Mouse (Mus musculus) lung, embryonic 16.5 days (tissue): ENCODE results near the gene Hmcn1. TPM values are rescaled to one million over a fixed set of nuclear protein-coding genes. Genes with fewer than 3 reads are reported as not detected.
A peak's percentile ranks its signal among the peaks of the same experiment; 100 is the strongest.

Experiments used
- ATAC-seq: fragments of 200-750 bp; cut with Nextera tagmentation; 2 replicates; pipeline ENCODE4 v1.8.0; 2017; ENCODE audit warnings: low read depth, mild to moderate bottlenecking, moderate library complexity
- H3K27ac ChIP-seq: fragments of 300-500 bp; sonication (generic); 2 replicates; pipeline ENCODE4 v1.5.1; 2014; ENCODE audit warnings: mild to moderate bottlenecking, control low read depth, low read length
- H3K27me3 ChIP-seq: fragments of 300-500 bp; sonication (generic); 2 replicates; pipeline ENCODE4 v1.6.1; 2014; ENCODE audit warnings: low read depth, low read length, mixed read lengths; ENCODE audit not compliant: control insufficient read depth, insufficient read depth
- H3K36me3 ChIP-seq: fragments of 300-500 bp; sonication (generic); 2 replicates; pipeline ENCODE4 v1.6.1; 2014; ENCODE audit warnings: low read length; ENCODE audit not compliant: control insufficient read depth, insufficient read depth
- H3K4me1 ChIP-seq: fragments of 300-500 bp; sonication (generic); replicated peaks from 2 replicates; pipeline ENCODE4 v1.6.1; 2014; ENCODE audit warnings: low read length, mixed read lengths; ENCODE audit not compliant: control insufficient read depth, insufficient read depth
- H3K4me2 ChIP-seq: fragments of 300-500 bp; sonication (generic); 2 replicates; pipeline ENCODE4 v1.6.1; 2014; ENCODE audit warnings: low read depth, low read length, control low read depth
- H3K4me3 ChIP-seq: fragments of 300-500 bp; sonication (generic); 2 replicates; pipeline ENCODE4 v1.5.1; 2014; ENCODE audit warnings: mild to moderate bottlenecking, low read length, control low read depth
- H3K9ac ChIP-seq: fragments of 300-500 bp; sonication (generic); 2 replicates; pipeline ENCODE4 v1.6.1; 2014; ENCODE audit warnings: low read length, control low read depth
- H3K9me3 ChIP-seq: fragments of 300-500 bp; sonication (generic); 2 replicates; pipeline ENCODE4 v1.6.1; 2016; ENCODE audit warnings: low read length; ENCODE audit not compliant: control insufficient read depth
- WGBS: fragments of 180-500 bp; shearing (Covaris S2); extraction: QIAGEN DNeasy Blood & Tissue Kit; methylation state at CpG from one replicate; pipeline ENCODE4 v1.1.7; 2014; 5-methylcytosine and 5-hydroxymethylcytosine counted together
- polyA plus RNA-seq: library from polyadenylated mRNA; unstranded; fragments of >200 nt; fragmentation: Nextera tagmentation; extraction: Ambion mirVana; gene quantifications from 2 replicates; pipeline ENCODE4 v1.2.1, GENCODE M21; 2015

The Hmcn1 gene
- polyA plus RNA-seq, 1 experiment from 2014 or later: 12.0 TPM

- H3K9me3 ChIP-seq: no peaks in the 10 kb centered on the region
- H3K27ac ChIP-seq: no peak overlapping the region
- H3K27me3 ChIP-seq: no peaks in the 10 kb centered on the region
- peak; percentile 75 for ATAC-seq
- peaks cover 6% of the 10 kb centered on the region; the same call in 1 of the 2 replicates for H3K4me1 ChIP-seq
- no peaks in the 10 kb centered on the region for H3K36me3 ChIP-seq
- H3K4me2 ChIP-seq: no peak overlapping the region
- H3K4me3 ChIP-seq: no peak overlapping the region
- 31% methylated on average over 6 of the region's 6 CpGs for WGBS
- H3K9ac ChIP-seq: no peak overlapping the region
Observed at GRCm38 (mm10) chr1:150873231-150873630, 120.0 kb downstream of the Hmcn1 start.

- Histone ChIP-seq H3K27me3 (no peaks in the 10 kb centered on the region), H3K9me3 (no peaks in the 10 kb centered on the region), H3K9ac (no peak overlapping the region), H3K36me3 (no peaks in the 10 kb centered on the region), H3K4me1 (peaks cover under 1% of the 10 kb centered on the region; the same call in 1 of the 2 replicates), H3K4me3 (no peak overlapping the region), H3K4me2 (no peak overlapping the region), H3K27ac (no peak overlapping the region)
- peak; percentile 60; the same call in 1 of the 2 replicates for ATAC-seq
- WGBS: 48% methylated on average over 3 of the region's 3 CpGs
Observed at GRCm38 (mm10) chr1:150872105-150872504, 121.1 kb downstream of the Hmcn1 start.

GRCm38 (mm10) chr1:150869189-150869588 is 124.0 kb downstream of the Hmcn1 start:
- Histone ChIP-seq H3K4me2 (no peak overlapping the region), H3K4me1 (no peaks in the 10 kb centered on the region; the same call in 1 of the 2 replicates), H3K4me3 (no peak overlapping the region), H3K9ac (no peak overlapping the region), H3K9me3 (no peaks in the 10 kb centered on the region), H3K27me3 (no peaks in the 10 kb centered on the region), H3K27ac (no peak overlapping the region), H3K36me3 (no peaks in the 10 kb centered on the region)
- ATAC-seq: no peak

DNA sequence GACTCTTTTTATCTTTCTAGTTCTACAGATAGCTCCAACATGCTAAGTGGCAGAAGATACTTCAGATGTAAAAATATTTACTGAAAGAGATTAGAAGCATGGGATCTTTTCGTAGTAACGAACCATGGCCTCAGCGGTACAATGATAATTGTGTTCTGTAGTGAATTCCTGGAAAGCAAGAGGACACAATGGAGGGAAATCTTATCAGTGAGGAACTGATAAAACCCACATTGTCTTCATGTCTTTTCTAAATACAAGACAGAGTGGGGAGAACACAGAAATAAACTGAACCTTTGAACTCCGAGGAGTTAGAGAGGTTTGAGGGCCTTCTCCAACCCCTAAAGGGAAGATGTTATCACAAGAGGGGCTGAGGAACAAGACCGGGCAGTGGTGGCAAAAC is 126.6 kb downstream of the Hmcn1 start:
- Histone ChIP-seq H3K36me3 (no peaks in the 10 kb centered on the region), H3K9ac (no peak overlapping the region), H3K4me3 (no peak overlapping the region), H3K9me3 (no peaks in the 10 kb centered on the region), H3K4me1 (no peaks in the 10 kb centered on the region; the same call in 1 of the 2 replicates), H3K4me2 (no peak overlapping the region), H3K27ac (no peak overlapping the region), H3K27me3 (no peaks in the 10 kb centered on the region)
- ATAC-seq: no peak
- 34% methylated on average over 5 of the region's 5 CpGs for WGBS

DNA sequence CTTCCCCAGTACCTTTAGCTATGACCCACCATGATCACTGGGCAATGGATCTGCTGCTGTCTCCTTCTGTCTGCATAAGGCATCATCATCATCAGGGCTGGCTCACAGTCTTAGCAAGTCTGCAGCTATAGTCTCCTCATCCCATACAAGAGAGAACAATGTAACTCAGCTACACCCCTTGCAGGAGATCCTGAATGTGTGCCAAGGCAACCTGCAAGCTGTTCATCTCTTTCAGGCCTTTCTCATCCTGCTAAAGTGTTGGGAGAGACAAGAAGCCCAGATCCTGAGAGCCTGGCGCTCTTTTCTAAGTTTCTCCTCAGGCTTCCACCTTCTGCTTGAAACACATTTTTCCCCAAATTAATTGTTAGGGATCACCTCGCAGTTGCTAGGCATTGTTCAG is 135.5 kb downstream of the Hmcn1 start:
- 83% methylated on average over 2 of the region's 2 CpGs for WGBS
- H3K4me1 ChIP-seq: no peaks in the 10 kb centered on the region
- no peaks in the 10 kb centered on the region for H3K9me3 ChIP-seq
- H3K27ac ChIP-seq: no peak overlapping the region
- no peak overlapping the region for H3K4me2 ChIP-seq
- H3K36me3 ChIP-seq: peaks cover 2% of the 10 kb centered on the region
- ATAC-seq: no peak
- no peak overlapping the region for H3K4me3 ChIP-seq
- no peaks in the 10 kb centered on the region for H3K27me3 ChIP-seq
- H3K9ac ChIP-seq: no peak overlapping the region

- Histone ChIP-seq H3K4me3 (no peak overlapping the region), H3K9ac (no peak overlapping the region), H3K27me3 (no peaks in the 10 kb centered on the region), H3K27ac (no peak overlapping the region), H3K36me3 (no peaks in the 10 kb centered on the region), H3K9me3 (no peaks in the 10 kb centered on the region), H3K4me2 (no peak overlapping the region), H3K4me1 (peaks cover 3% of the 10 kb centered on the region; the same call in 1 of the 2 replicates)
- WGBS: 82% methylated on average over 6 of the region's 6 CpGs
- no peak for ATAC-seq
Observed at GRCm38 (mm10) chr1:150833448-150833847, 159.8 kb downstream of the Hmcn1 start.

DNA sequence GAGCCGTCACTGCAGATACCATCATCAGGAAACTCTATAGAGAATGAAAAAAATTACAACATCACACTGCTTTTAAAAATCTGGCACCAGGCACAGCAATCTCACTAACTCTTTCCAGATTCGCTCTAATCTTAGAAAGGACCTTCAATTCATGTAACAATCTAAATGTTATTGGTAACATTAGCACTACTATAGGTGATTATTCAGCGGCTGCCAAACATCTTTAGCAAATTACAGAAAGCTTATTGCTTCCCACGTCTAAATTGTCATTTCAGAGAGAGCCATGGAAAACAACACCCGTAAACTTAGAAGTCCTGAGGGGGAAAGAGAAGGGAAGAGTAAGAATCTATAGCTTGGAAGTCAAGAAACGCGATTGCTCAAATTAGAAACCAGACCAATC is 163.4 kb downstream of the Hmcn1 start:
- Histone ChIP-seq H3K4me2 (no peak overlapping the region), H3K9ac (no peak overlapping the region), H3K36me3 (no peaks in the 10 kb centered on the region), H3K27ac (no peak overlapping the region), H3K4me3 (no peak overlapping the region), H3K27me3 (no peaks in the 10 kb centered on the region), H3K9me3 (no peaks in the 10 kb centered on the region), H3K4me1 (peaks cover 3% of the 10 kb centered on the region; the same call in 1 of the 2 replicates)
- ATAC-seq: no peak
- 69% methylated on average over 7 of the region's 7 CpGs for WGBS

- Histone ChIP-seq H3K36me3 (no peaks in the 10 kb centered on the region), H3K27ac (no peak overlapping the region), H3K27me3 (no peaks in the 10 kb centered on the region), H3K9me3 (no peaks in the 10 kb centered on the region), H3K4me2 (no peak overlapping the region), H3K4me3 (no peak overlapping the region), H3K9ac (no peak overlapping the region), H3K4me1 (no peaks in the 10 kb centered on the region; the same call in 1 of the 2 replicates)
- no peak for ATAC-seq
- 31% methylated on average over 5 of the region's 5 CpGs for WGBS
Observed at GRCm38 (mm10) chr1:150827169-150827568, 166.1 kb downstream of the Hmcn1 start.

GRCm38 (mm10) chr1:150824334-150825005 is 168.8 kb downstream of the Hmcn1 start:
- no peaks in the 10 kb centered on the region for H3K4me1 ChIP-seq
- no peak overlapping the region for H3K27ac ChIP-seq
- H3K36me3 ChIP-seq: no peaks in the 10 kb centered on the region
- no peaks in the 10 kb centered on the region for H3K27me3 ChIP-seq
- no peak overlapping the region for H3K4me3 ChIP-seq
- 72% methylated on average over 5 of the region's 5 CpGs for WGBS
- no peak overlapping the region for H3K4me2 ChIP-seq
- H3K9me3 ChIP-seq: no peaks in the 10 kb centered on the region
- H3K9ac ChIP-seq: no peak overlapping the region
- ATAC-seq: no peak
